Mouse (Mus musculus) limb, embryonic 14.5 days (tissue): Measurements from ENCODE around the gene Olfr633. TPM values are rescaled to one million over a fixed set of nuclear protein-coding genes. Genes with fewer than 3 reads are reported as not detected.
"Not testable (repeated sequence)": the region's sequence is repeated elsewhere in the genome, so short reads cannot be mapped to it uniquely, and the experiment has no call there.

Source experiments
- ATAC-seq: fragments of 200-750 bp; cut with Nextera tagmentation; 2 replicates; pipeline ENCODE4 v1.8.0; 2017; ENCODE audit warnings: low read depth, moderate number of reproducible peaks, moderate TSS enrichment; ENCODE audit not compliant: low FRiP score
- DNase-seq: peaks from one replicate; pipeline ENCODE4 v3.0.0-alpha.2; 2015; ENCODE audit warnings: low spot score
- H3K27ac ChIP-seq: fragments of 300-500 bp; sonication (generic); replicated peaks from 2 replicates; pipeline ENCODE4 v1.5.1; 2014; ENCODE audit warnings: low read depth, mild to moderate bottlenecking, low read length, moderate library complexity, mixed read lengths
- H3K27me3 ChIP-seq: fragments of 300-500 bp; sonication (generic); 2 replicates; pipeline ENCODE4 v1.6.1; 2014; ENCODE audit warnings: low read length, mixed read lengths; ENCODE audit not compliant: control insufficient read depth, insufficient read depth
- H3K36me3 ChIP-seq: fragments of 300-500 bp; sonication (generic); 2 replicates; pipeline ENCODE4 v1.6.1; 2014; ENCODE audit warnings: mild to moderate bottlenecking, low read length, moderate library complexity, mixed read lengths; ENCODE audit not compliant: control insufficient read depth, insufficient read depth
- H3K4me1 ChIP-seq: fragments of 300-500 bp; sonication (generic); 2 replicates; pipeline ENCODE4 v1.6.1; 2014; ENCODE audit warnings: antibody characterized with exemption, low read length, mixed read lengths; ENCODE audit not compliant: control insufficient read depth, insufficient read depth
- H3K4me2 ChIP-seq: fragments of 300-500 bp; sonication (generic); replicated peaks from 2 replicates; pipeline ENCODE4 v1.6.1; 2014; ENCODE audit warnings: low read depth, mild to moderate bottlenecking, low read length, moderate library complexity; ENCODE audit not compliant: severe bottlenecking
- H3K4me3 ChIP-seq: fragments of 300-500 bp; sonication (generic); replicated peaks from 2 replicates; pipeline ENCODE4 v1.5.1; 2014; ENCODE audit warnings: low read length
- H3K9ac ChIP-seq: fragments of 300-500 bp; sonication (generic); 2 replicates; pipeline ENCODE4 v1.6.1; 2014; ENCODE audit warnings: mild to moderate bottlenecking, low read depth, low read length, moderate library complexity; ENCODE audit not compliant: severe bottlenecking
- H3K9me3 ChIP-seq: fragments of 300-500 bp; sonication (generic); 2 replicates; pipeline ENCODE4 v1.6.1; 2016; ENCODE audit warnings: low read length; ENCODE audit not compliant: control insufficient read depth
- POLR2A ChIP-seq: fragments of 200-500 bp; IDR thresholded peaks from 2 replicates; pipeline ENCODE4 v1.8.0; 2012; ENCODE audit warnings: inconsistent platforms, mild to moderate bottlenecking, moderate library complexity, borderline replicate concordance; ENCODE audit not compliant: insufficient read depth, insufficient read length; ENCODE audit errors: extremely low read depth
- WGBS: fragments of 180-500 bp; shearing (Covaris S2); extraction: QIAGEN DNeasy Blood & Tissue Kit; methylation state at CpG from one replicate; pipeline ENCODE4 v1.1.7; 2014; 5-methylcytosine and 5-hydroxymethylcytosine counted together
- polyA plus RNA-seq, 2 experiments: library from polyadenylated mRNA; depleted of rRNA in 1 of 2; stranded (reverse) in 1 of 2; unstranded in 1 of 2; fragments of >200 nt; fragmentation: Nextera tagmentation in 1 of 2; extraction: Ambion mirVana in 1 of 2; gene quantifications; 2 replicates each; pipeline versions ENCODE4 v1.2.1 to v1.2.3; 2012 to 2014

The Olfr633 gene
- polyA plus RNA-seq, 2 experiments: not detected

DNA sequence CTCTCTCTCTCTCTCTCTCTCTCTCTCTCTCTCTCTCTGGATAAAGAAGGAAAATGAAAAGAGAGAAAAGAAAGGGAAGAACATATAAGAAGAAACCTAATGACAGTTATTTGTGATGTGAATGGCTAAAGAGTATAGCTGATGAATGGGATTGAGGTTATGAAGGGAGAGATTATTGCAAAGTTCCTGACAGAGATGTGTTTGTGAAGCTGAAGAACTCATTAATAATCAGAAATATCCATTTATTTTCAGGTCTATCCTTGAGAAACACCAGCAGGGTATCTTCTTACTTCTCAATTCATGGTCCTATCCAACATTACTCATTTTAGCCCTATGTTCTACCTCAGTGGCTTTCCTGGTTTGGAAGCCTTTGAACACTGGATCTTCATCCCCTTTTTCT, 15.7 kb upstream of the Olfr633 start, which contains the start of gene Olfr631:
TSS of gene Olfr631 (plus strand) at position 301 of the 400 bp plus-strand sequence.
- no peak for DNase-seq
- H3K4me1 ChIP-seq: no peaks in the 10 kb centered on the region
- H3K9me3 ChIP-seq: no peaks in the 10 kb centered on the region
- no peak for ATAC-seq
- no peak within 1 kb of the TSS for H3K4me3 ChIP-seq
- no peak within 1 kb of the TSS for H3K4me2 ChIP-seq
- H3K36me3 ChIP-seq: no peaks in the 10 kb centered on the region
- TF ChIP-seq POLR2A: no peak
- no peaks in the 10 kb centered on the region for H3K27me3 ChIP-seq
- no peak within 1 kb of the TSS for H3K9ac ChIP-seq
- no peak within 1 kb of the TSS for H3K27ac ChIP-seq

DNA sequence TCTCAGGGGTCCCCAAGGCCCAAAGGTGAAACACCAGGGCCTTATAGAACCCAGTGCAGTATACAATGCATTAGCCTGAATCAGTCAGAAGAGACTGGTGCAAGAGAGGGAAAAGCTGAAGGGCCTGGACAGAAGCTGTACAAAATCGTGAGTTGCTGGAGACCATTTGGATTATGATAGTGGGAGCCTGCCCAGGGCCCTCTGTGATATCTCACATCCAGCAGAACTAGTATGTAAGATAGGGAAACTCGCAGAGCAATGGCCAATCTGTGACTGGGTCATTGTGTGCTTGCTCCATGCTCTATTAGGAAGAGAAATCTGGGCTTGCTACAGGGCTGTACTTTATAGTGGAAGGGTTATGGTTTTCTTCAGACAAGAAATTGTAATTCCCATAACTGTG, 10.0 kb upstream of the Olfr633 start, which contains the start of gene Olfr632:
TSS of gene Olfr632 (plus strand) at position 84 of the 400 bp plus-strand sequence.
- Histone ChIP-seq H3K4me3 (no peak within 1 kb of the TSS), H3K4me2 (no peak within 1 kb of the TSS), H3K9me3 (no peaks in the 10 kb centered on the region), H3K27ac (no peak within 1 kb of the TSS), H3K36me3 (no peaks in the 10 kb centered on the region), H3K9ac (no peak within 1 kb of the TSS), H3K27me3 (no peaks in the 10 kb centered on the region), H3K4me1 (no peaks in the 10 kb centered on the region)
- no peak for TF ChIP-seq POLR2A
- WGBS: 68% methylated on average over 2 of the region's 2 CpGs
- ATAC-seq: no peak
- no peak for DNase-seq

DNA sequence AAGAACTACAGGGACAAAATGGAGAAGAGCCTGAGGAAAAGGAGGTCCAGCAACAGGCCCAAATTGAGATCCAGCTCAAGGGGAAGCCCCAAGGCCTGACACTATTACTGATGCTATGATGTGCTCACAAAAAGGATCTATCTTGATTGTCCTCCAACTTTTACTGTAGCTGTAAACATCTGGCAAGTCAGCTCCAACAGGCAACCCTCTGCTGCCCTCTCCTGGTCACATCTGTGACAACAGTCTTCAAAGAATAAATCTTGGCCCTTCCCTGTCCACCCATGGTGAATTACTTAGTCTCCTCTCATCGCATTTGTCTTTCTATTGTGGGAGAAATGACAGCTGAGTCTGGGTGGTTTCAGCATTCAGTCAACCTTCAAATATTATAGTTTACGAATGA, 1.5 kb upstream of the Olfr633 start:
- H3K27ac ChIP-seq: no peak overlapping the region
- H3K9me3 ChIP-seq: no peaks in the 10 kb centered on the region
- H3K4me1 ChIP-seq: no peaks in the 10 kb centered on the region
- no peak overlapping the region for H3K9ac ChIP-seq
- DNase-seq (peak; percentile 59), ATAC-seq (no peak)
- H3K4me2 ChIP-seq: no peak overlapping the region
- H3K27me3 ChIP-seq: no peaks in the 10 kb centered on the region
- no peak overlapping the region for H3K4me3 ChIP-seq
- 34% methylated on average over 2 of the region's 2 CpGs for WGBS
- no peaks in the 10 kb centered on the region for H3K36me3 ChIP-seq
- TF ChIP-seq POLR2A: no peak

DNA sequence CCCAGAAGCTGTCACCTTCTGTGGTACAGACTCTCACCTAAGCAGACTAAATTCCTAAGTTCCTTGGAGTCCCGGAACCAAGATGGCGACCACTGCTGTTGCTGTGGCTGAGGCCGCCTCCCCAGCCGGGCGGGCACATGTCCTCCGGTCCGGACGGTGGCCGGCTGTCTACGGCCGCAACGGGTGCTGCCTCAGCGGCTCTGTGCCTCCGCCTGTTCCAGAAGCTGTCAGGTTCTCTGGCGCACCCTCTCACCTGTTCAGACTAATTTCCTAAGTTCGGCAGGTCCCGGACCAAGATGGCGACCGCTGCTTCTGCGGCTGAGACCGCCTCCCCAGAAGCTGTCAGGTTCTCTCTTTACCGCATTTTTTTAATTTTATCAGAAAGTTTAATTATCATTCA, 22.6 kb downstream of the Olfr633 start:
- H3K9me3 ChIP-seq, DNase-seq, H3K27ac ChIP-seq, ATAC-seq, H3K27me3 ChIP-seq, H3K36me3 ChIP-seq, H3K9ac ChIP-seq, H3K4me1 ChIP-seq, H3K4me3 ChIP-seq, H3K4me2 ChIP-seq: not testable (repeated sequence)
- 93% methylated on average over 22 of the region's 22 CpGs for WGBS

DNA sequence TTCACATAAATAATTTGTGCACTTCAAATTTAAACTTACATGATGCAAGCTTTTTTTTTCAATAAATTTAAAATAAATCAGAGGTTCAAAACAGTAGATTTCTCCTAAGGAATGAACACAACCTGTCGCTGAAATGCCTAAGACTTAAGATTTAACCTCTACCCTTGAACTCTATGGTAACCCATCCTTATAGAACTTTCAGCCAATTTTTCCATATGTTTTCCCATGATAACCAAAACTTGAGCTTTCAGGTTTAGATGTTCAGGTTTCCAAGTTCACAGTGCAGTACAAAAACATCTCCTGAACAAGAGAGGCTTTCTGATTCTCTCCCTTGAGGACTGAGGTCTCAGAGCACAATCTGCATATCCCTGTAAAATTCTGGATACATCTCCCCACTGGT, 26.6 kb downstream of the Olfr633 start, which contains the start of gene Olfr635:
TSS of gene Olfr635 (plus strand) at position 301 of the 400 bp plus-strand sequence.
- TF ChIP-seq POLR2A: no peak
- Histone ChIP-seq H3K9me3 (no peaks in the 10 kb centered on the region), H3K36me3 (no peaks in the 10 kb centered on the region), H3K4me1 (no peaks in the 10 kb centered on the region), H3K9ac (no peak within 1 kb of the TSS), H3K4me2 (no peak within 1 kb of the TSS), H3K27me3 (no peaks in the 10 kb centered on the region), H3K4me3 (no peak within 1 kb of the TSS), H3K27ac (no peak within 1 kb of the TSS)
- DNase-seq: no peak
- ATAC-seq: no peak
- WGBS: 74% methylated on average over 1 of the region's 1 CpGs

DNA sequence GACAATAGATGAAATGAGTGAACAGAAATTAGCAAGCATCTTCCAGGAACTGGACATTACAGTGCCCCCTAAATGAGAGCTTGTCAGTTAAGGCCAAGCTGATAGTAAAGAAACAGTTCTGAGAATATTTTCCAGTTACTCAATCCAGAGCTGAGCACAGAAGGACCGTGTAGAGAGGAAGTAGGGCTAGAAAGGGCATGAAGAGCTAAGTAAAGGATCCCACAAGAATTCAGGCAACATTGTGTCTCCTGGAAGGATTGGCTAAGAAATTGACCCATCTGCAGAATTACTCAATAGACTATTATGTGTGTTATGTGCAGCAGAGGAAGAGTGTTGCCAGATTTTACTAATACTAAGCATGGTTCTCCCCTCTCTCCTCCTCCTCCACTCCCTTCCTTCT, 27.5 kb downstream of the Olfr633 start:
- no peak for ATAC-seq
- no peak overlapping the region for H3K9ac ChIP-seq
- no peak overlapping the region for H3K4me2 ChIP-seq
- H3K27ac ChIP-seq: no peak overlapping the region
- no peaks in the 10 kb centered on the region for H3K4me1 ChIP-seq
- H3K9me3 ChIP-seq: no peaks in the 10 kb centered on the region
- no peaks in the 10 kb centered on the region for H3K27me3 ChIP-seq
- H3K4me3 ChIP-seq: no peak overlapping the region
- DNase-seq: no peak
- WGBS: 72% methylated on average over 1 of the region's 1 CpGs
- no peaks in the 10 kb centered on the region for H3K36me3 ChIP-seq
- no peak for TF ChIP-seq POLR2A
